Mouse (Mus musculus) liver, postnatal 0 days (tissue): ENCODE results near the gene Atf5. TPM values are rescaled to one million over a fixed set of nuclear protein-coding genes. Genes with fewer than 3 reads are reported as not detected.

Experiments used
- ATAC-seq: fragments of 200-750 bp; cut with Nextera tagmentation; 2 replicates; pipeline ENCODE4 v1.8.0; 2017; ENCODE audit warnings: mild to moderate bottlenecking, moderate library complexity
- DNase-seq: peaks from one replicate; pipeline ENCODE4 v3.0.0-alpha.2; 2016
- H3K27ac ChIP-seq: fragments of 300-500 bp; sonication (generic); 2 replicates; pipeline ENCODE4 v1.5.1; 2014; ENCODE audit warnings: antibody characterized with exemption, moderate library complexity, mild to moderate bottlenecking, low read depth
- H3K27me3 ChIP-seq: fragments of 300-500 bp; sonication (generic); 2 replicates; pipeline ENCODE4 v1.6.1; 2014; ENCODE audit warnings: low read length, control low read depth, mixed read lengths; ENCODE audit not compliant: insufficient read depth
- H3K36me3 ChIP-seq: fragments of 300-500 bp; sonication (generic); replicated peaks from 2 replicates; pipeline ENCODE4 v1.6.1; 2014; ENCODE audit warnings: mild to moderate bottlenecking, control low read depth, low read length, moderate library complexity, mixed read lengths; ENCODE audit not compliant: insufficient read depth
- H3K4me1 ChIP-seq: fragments of 300-500 bp; sonication (generic); 2 replicates; pipeline ENCODE4 v1.6.1; 2014; ENCODE audit warnings: antibody characterized with exemption, mild to moderate bottlenecking, control low read depth; ENCODE audit not compliant: insufficient read depth
- H3K4me2 ChIP-seq: fragments of 300-500 bp; sonication (generic); 2 replicates; pipeline ENCODE4 v1.6.1; 2014; ENCODE audit warnings: low read depth, mild to moderate bottlenecking, low read length, moderate library complexity, mixed read lengths
- H3K4me3 ChIP-seq: fragments of 300-500 bp; sonication (generic); 2 replicates; pipeline ENCODE4 v1.5.1; 2014; ENCODE audit warnings: low read depth, low read length
- H3K9ac ChIP-seq: fragments of 300-500 bp; sonication (generic); replicated peaks from 2 replicates; pipeline ENCODE4 v1.6.1; 2014; ENCODE audit warnings: mild to moderate bottlenecking, moderate library complexity
- H3K9me3 ChIP-seq: fragments of 300-500 bp; sonication (generic); 2 replicates; pipeline ENCODE4 v1.6.1; 2016; ENCODE audit warnings: mild to moderate bottlenecking, control low read depth, low read length, mixed read lengths
- CTCF ChIP-seq: sonication (generic); IDR thresholded peaks from 2 replicates; pipeline ENCODE4 v1.5.1; 2016; ENCODE audit warnings: antibody characterized with exemption, low read depth
- EP300 ChIP-seq: IDR thresholded peaks from 2 replicates; pipeline ENCODE4 v1.6.1; 2016; ENCODE audit warnings: antibody characterized with exemption, low read depth, mild to moderate bottlenecking
- WGBS: fragments of 180-500 bp; shearing (Covaris S2); extraction: QIAGEN DNeasy Blood & Tissue Kit; methylation state at CpG from one replicate; pipeline ENCODE4 v1.1.7; 2014; ENCODE audit not compliant: insufficient replicate concordance; 5-methylcytosine and 5-hydroxymethylcytosine counted together
- polyA plus RNA-seq: library from polyadenylated mRNA; unstranded; fragments of >200 nt; fragmentation: Nextera tagmentation; extraction: Ambion mirVana; gene quantifications from 2 replicates; pipeline ENCODE4 v1.2.1, GENCODE M21; 2015

The Atf5 gene
- polyA plus RNA-seq, 1 experiment from 2014 or later = 66.6 TPM

GRCm38 (mm10) chr7:44808927-44809326 is 7.5 kb downstream of the Atf5 start:
- no peaks in the 10 kb centered on the region for H3K27me3 ChIP-seq
- H3K9ac ChIP-seq = no peak overlapping the region
- TF ChIP-seq EP300 = no peak
- no peak for TF ChIP-seq CTCF
- no peaks in the 10 kb centered on the region for H3K9me3 ChIP-seq
- no peak overlapping the region for H3K27ac ChIP-seq
- no peak for ATAC-seq
- peak; percentile 9 for DNase-seq
- H3K4me2 ChIP-seq = no peak overlapping the region
- H3K4me1 ChIP-seq = no peaks in the 10 kb centered on the region
- no peak overlapping the region for H3K4me3 ChIP-seq
- peaks cover 17% of the 10 kb centered on the region for H3K36me3 ChIP-seq
- 58% methylated on average over 2 of the region's 2 CpGs for WGBS

DNA sequence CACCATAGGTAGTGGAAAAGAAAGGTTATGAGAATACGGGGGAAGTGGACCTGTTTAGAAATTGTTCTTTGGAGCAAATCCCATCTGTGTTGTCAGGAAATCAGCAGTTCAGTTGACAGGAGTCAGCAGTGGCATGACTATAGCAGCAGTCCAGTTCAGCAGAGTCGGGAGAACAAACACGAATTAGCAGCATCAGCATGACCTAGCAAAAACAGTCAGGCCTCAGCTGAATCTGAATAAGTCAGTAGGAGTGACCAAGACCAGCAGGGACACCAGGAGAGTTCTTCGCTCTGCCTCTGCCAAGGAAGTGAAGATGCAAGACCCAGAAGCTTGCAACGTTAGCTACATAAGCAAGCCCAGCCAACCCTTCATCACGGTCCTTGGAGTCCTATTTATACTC is 23.7 kb downstream of the Atf5 start:
- WGBS = 72% methylated on average over 6 of the region's 6 CpGs

DNA sequence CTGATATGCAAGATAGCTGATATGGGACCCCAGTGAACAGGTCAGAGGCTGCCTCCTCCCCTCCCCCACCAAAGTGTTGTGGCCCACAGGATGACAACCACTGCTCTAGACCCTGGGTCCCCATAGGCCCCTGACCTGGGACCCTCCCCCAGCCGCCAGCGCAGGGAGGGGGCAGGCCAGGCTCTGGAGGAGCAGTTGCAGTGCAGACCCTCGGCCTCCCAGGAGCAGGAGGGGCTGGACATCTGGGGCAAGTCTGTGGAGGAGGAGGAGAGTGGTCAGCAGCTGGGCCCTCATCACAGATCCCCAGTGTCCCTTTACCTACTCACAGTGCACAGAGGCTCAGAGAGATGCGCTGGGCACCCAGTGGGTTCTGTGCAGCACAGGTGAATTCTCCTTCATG is 26.4 kb downstream of the Atf5 start:
- H3K9me3 ChIP-seq = peaks cover 3% of the 10 kb centered on the region; the same call in 1 of the 2 replicates
- no peak overlapping the region for H3K4me2 ChIP-seq
- H3K4me1 ChIP-seq = no peaks in the 10 kb centered on the region
- H3K4me3 ChIP-seq = no peak overlapping the region
- H3K27ac ChIP-seq = no peak overlapping the region
- no peak overlapping the region for H3K9ac ChIP-seq
- H3K36me3 ChIP-seq = no peaks in the 10 kb centered on the region
- no peak for TF ChIP-seq EP300
- no peak for TF ChIP-seq CTCF
- WGBS = 53% methylated on average over 4 of the region's 4 CpGs
- ATAC-seq (no peak), DNase-seq (no peak)
- no peaks in the 10 kb centered on the region for H3K27me3 ChIP-seq

More for the DNA sequence above, 23.7 kb downstream of the Atf5 start:
- Histone ChIP-seq H3K4me2 (no peak overlapping the region), H3K36me3 (no peaks in the 10 kb centered on the region), H3K9me3 (peaks cover 3% of the 10 kb centered on the region; the same call in 1 of the 2 replicates), H3K9ac (no peak overlapping the region), H3K27ac (no peak overlapping the region), H3K4me1 (no peaks in the 10 kb centered on the region), H3K4me3 (no peak overlapping the region), H3K27me3 (no peaks in the 10 kb centered on the region)
- ATAC-seq (no peak), DNase-seq (peak; percentile 5)
- TF ChIP-seq CTCF = no peak
- TF ChIP-seq EP300 = no peak

- DNase-seq (no peak), ATAC-seq (no peak)
- H3K9ac ChIP-seq = no peak overlapping the region
- no peak overlapping the region for H3K27ac ChIP-seq
- TF ChIP-seq CTCF (no peak), EP300 (no peak)
- H3K4me3 ChIP-seq = no peak overlapping the region
- 73% methylated on average over 3 of the region's 3 CpGs for WGBS
- H3K27me3 ChIP-seq = no peaks in the 10 kb centered on the region
- no peak overlapping the region for H3K4me2 ChIP-seq
- no peaks in the 10 kb centered on the region for H3K9me3 ChIP-seq
- no peaks in the 10 kb centered on the region for H3K4me1 ChIP-seq
- H3K36me3 ChIP-seq = no peaks in the 10 kb centered on the region
Observed at GRCm38 (mm10) chr7:44789531-44789930, 26.9 kb downstream of the Atf5 start.

DNA sequence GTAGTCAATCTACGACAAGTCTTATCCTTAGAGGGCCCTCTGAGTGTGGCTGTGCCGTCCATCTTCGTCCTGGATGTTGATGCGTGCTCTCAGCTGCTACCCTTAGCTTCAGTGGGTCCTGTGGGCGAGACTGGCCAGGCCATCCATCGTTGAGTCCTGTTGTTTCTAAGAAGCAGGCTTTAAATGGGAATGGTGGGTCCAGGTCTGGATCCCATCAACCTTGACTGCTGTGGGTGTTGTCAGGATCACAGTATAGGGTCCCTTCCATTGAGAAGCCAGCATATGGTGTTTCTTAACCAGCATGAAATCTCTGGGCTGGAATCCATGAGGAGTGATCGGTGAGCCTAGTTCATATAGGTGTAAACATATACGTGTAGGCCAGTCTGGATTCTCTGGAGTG is 36.4 kb downstream of the Atf5 start:
- ATAC-seq = no peak
- H3K9ac ChIP-seq = no peak overlapping the region
- H3K4me3 ChIP-seq = no peak overlapping the region
- H3K9me3 ChIP-seq = no peaks in the 10 kb centered on the region
- WGBS = 73% methylated on average over 8 of the region's 8 CpGs
- no peaks in the 10 kb centered on the region for H3K27me3 ChIP-seq
- H3K27ac ChIP-seq = no peak overlapping the region
- H3K4me2 ChIP-seq = no peak overlapping the region
- peaks cover 14% of the 10 kb centered on the region; the same call in 1 of the 2 replicates for H3K36me3 ChIP-seq
- no peaks in the 10 kb centered on the region for H3K4me1 ChIP-seq
- TF ChIP-seq CTCF (no peak), EP300 (no peak)
- no peak for DNase-seq

DNA sequence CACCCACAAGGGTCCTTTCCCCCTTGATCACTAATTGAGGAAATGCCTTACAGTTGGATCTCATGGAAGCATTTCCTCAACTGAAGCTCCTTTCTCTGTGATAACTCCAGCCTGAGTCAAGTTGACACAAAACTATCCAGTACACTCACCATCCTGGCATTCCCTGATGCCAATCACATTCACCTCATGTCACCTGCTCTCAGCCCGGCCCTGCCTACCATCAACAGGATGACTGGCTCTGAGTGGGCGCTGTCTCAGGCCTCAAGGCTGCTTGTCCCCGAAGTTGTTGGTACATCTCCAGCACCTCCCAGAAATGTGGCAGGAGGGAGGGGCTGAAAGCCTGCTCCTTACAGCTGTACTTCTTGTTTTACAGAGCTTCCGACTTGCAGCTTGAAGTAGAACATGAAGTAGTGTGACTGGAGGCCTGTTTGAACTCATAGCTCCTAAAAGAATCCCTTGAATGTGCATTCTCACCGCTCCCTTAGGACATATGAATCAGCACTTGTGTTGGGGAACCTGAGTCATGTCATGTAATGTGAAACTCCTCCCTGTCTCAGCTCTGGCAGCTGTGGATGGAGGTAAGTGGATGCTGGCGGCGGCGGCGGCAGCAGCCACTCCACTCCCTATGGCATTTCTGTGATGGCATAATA is 39.5 kb downstream of the Atf5 start:
- Histone ChIP-seq H3K27me3 (no peaks in the 10 kb centered on the region), H3K4me2 (no peak overlapping the region), H3K36me3 (peaks cover 37% of the 10 kb centered on the region), H3K4me3 (no peak overlapping the region), H3K4me1 (no peaks in the 10 kb centered on the region), H3K27ac (no peak overlapping the region; the same call in 1 of the 2 replicates), H3K9me3 (no peaks in the 10 kb centered on the region), H3K9ac (no peak overlapping the region)
- TF ChIP-seq EP300 (peak; percentile 42), CTCF (no peak)
- ATAC-seq (peak; percentile 70), DNase-seq (no peak)
- WGBS = 86% methylated on average over 9 of the region's 9 CpGs
